ENCODE assay signal across 22 mouse cellular contexts in the genomic region with DNA sequence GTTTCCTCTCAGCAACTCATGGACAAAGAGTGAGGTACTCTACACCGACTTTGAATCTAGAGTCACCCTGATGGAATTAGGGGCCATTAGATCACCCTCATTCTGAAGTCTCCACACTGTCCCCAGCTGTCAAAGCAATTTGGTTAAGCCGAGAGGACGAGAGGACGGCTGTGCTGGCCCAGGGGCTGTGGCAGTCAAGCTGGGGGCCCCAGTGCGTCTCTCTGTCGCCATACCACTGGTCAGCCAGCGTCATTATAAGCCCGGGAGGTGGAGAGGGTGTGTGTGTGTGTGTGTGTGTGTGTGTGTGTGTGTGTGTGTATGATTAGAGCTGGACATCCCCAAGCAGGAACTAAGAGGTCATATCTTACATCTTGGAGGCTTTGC. TPM values are rescaled to one million over a fixed set of nuclear protein-coding genes. Genes with fewer than 3 reads are reported as not detected.
A peak's percentile ranks its signal among the peaks of the same experiment; 100 is the strongest.
DNase-seq lines count a peak whose midpoint lies in the region; ATAC-seq lines count a peak whose summit lies in the region.
"Had no signal": no experiment of that assay in that cellular context is flagged by ENCODE, and none has a peak within 500 bp of the region (broad histone marks: within the 10 kb centered on the region; RNA-seq: fewer than 3 reads in every experiment).

No protein-coding gene starts in this region.

- DNase-seq in heart, postnatal 36 days, result no peak
- DNase-seq in lung, postnatal 10 days, result peak; percentile 51
- no peak for DNase-seq in lung, postnatal 36 days
- DNase-seq in retina, postnatal 1 day, result peak; percentile 82
- DNase-seq in left cerebral cortex, adult 11 months (ENCODE audit: low spot score), result no peak
- DNase-seq: adrenal gland, postnatal 36 days; cerebellum, adult 8-10 months; gastrocnemius, postnatal 14 days; kidney, adult 8-10 months; kidney, postnatal 25 days; right cerebral cortex, postnatal 14 days had no signal

- intact Hi-C loops in heart, postnatal 36 days (cut with DNase I), result no loop called here

- H3K4me2 ChIP-seq in heart, embryonic 15.5 days, result peak overlapping the region; percentile 25
- peak overlapping the region; percentile 68 for H3K4me2 ChIP-seq in limb, embryonic 12.5 days
- H3K4me2 ChIP-seq: forebrain, embryonic 13.5 days had no signal

- peaks cover 49% of the 10 kb centered on the region for H3K4me1 ChIP-seq in heart, embryonic 15.5 days (replicated peaks)
- peaks cover 60% of the 10 kb centered on the region for H3K4me1 ChIP-seq in limb, embryonic 12.5 days (replicated peaks)

- no peak overlapping the region for H3K9ac ChIP-seq in heart, embryonic 15.5 days
- peak overlapping the region; percentile 80 for H3K9ac ChIP-seq in limb, embryonic 12.5 days (replicated peaks)
- H3K9ac ChIP-seq: forebrain, embryonic 13.5 days; liver, embryonic 14.5 days had no signal

- no peak overlapping the region for H3K4me3 ChIP-seq in heart, embryonic 15.5 days
- peak overlapping the region; percentile 36 for H3K4me3 ChIP-seq in limb, embryonic 12.5 days (replicated peaks)
- H3K4me3 ChIP-seq: forebrain, embryonic 13.5 days; megakaryocyte, embryonic 14.5 days had no signal

- no peaks in the 10 kb centered on the region for H3K9me3 ChIP-seq in heart, embryonic 15.5 days (replicated peaks)
- H3K9me3 ChIP-seq in limb, embryonic 12.5 days, result no peaks in the 10 kb centered on the region
- H3K9me3 ChIP-seq: forebrain, embryonic 13.5 days; megakaryocyte, embryonic 14.5 days had no signal

- 24% methylated on average over 8 of the region's 8 CpGs for WGBS in heart, embryonic 15.5 days
- WGBS in limb, embryonic 12.5 days, result 2% methylated on average over 8 of the region's 8 CpGs

- peaks cover 16% of the 10 kb centered on the region for H3K27me3 ChIP-seq in heart, embryonic 15.5 days
- peaks cover 83% of the 10 kb centered on the region for H3K27me3 ChIP-seq in limb, embryonic 12.5 days

- 0 out of 2 replicates have a peak, but pooled peaks cover 9% of the 10 kb centered on the region for H3K36me3 ChIP-seq in heart, embryonic 15.5 days
- peaks cover 36% of the 10 kb centered on the region for H3K36me3 ChIP-seq in limb, embryonic 12.5 days

- peak overlapping the region; percentile 22 for H3K27ac ChIP-seq in heart, embryonic 15.5 days
- peak overlapping the region; percentile 91 for H3K27ac ChIP-seq in limb, embryonic 12.5 days
- H3K27ac ChIP-seq: forebrain, embryonic 13.5 days; liver, embryonic 14.5 days had no signal

- ATAC-seq in heart, embryonic 15.5 days (replicated peaks; ENCODE audit: insufficient number of reproducible peaks, insufficient read depth, low FRiP score, low read depth), result no peak
- ATAC-seq in limb, embryonic 12.5 days (ENCODE audit: insufficient number of reproducible peaks, insufficient read depth, low FRiP score, low TSS enrichment, low read depth), result no peak
- ATAC-seq: forebrain, embryonic 13.5 days had no signal

RNA-seq across cellular contexts. Expression of gene Tbx5, which starts 10.9 kb away (rescaled TPM):
- 30.1 and 33.8 TPM in 2 replicates for polyA plus RNA-seq in heart, embryonic 15.5 days (2015; fragmentation: Nextera tagmentation; extraction: Ambion mirVana)
- total RNA-seq in heart, postnatal 36 days (2021), result 10 to 100 TPM; 26.5 to 40.1 TPM
- 35.6 and 51.2 TPM in 2 replicates for polyA plus RNA-seq in limb, embryonic 12.5 days (2016; fragmentation: Nextera tagmentation; extraction: Ambion mirVana)
- total RNA-seq: common myeloid progenitor, adult 5-6 weeks; ES-E14; layer of hippocampus, postnatal 10 days; left cerebral cortex, postnatal 25 days; midbrain, postnatal 0 days had no signal
- polyA plus RNA-seq: spleen, adult 2 months had no signal

Comparison
In these comparisons a context has a peak if more than half of its experiments do, and no peak if none do; other contexts are left out.
1. DNase-seq: peak in lung, postnatal 10 days (single experiment) and retina, postnatal 1 day (single experiment); none in heart, postnatal 36 days (0 of 2), lung, postnatal 36 days (single experiment) and left cerebral cortex, adult 11 months (single experiment).